Mouse (Mus musculus): ENCODE measurements around the gene Skap1.

Gene Skap1

DNA sequence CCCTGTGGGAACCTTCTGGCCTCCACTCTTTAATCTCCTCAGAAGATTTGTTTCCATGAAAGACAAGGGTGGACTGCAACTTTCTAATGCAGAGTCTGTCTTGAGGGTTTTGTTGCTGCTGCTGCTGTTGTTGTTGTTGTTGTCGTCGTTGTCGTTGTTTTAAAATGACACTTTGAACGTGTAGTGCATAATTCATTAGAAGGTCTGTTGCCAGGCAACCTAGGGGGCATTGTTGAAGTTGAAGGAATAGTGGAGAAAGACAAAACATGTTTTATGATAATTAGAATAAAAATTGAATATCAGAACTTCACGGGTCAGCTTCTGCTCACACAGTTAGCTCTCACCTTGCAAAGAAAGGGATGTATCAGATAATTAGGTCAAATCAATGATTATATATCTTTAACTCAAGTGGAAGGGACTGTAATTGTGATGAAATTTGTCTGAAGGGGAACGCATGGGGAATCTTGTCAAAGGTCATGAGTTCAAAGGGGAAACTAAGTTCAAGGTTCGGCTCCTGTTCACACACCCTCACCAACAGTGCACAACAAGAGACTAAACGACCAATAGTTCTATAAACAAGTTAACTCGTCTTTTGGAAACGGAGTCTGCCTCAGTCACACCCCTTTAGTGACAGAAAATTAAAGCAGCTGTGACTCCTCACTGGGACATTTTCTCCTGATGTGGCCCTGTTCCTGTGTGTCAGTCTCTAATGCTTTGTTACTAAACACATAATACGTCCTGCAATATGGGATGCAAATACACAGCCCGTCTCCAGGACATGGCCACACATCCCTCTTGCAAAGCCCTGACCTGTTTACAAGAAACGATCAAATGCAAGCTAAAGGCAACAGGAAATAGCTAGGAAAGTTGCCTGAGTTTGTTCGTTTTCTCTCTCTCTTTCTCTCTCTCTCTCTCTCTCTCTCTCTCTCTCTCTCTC, 112.4 kb downstream of the Skap1 start:
- DNase-seq: no peak

- DNase-seq: peak in 1 of 2 experiments; percentile 3
Observed at GRCm38 (mm10) chr11:96578551-96579283, 114.3 kb downstream of the Skap1 start.

- DNase-seq: peak; percentile 34 to 48
Observed at GRCm38 (mm10) chr11:96581604-96582384, 117.4 kb downstream of the Skap1 start.

GRCm38 (mm10) chr11:96582595-96582994, 118.2 kb downstream of the Skap1 start:
- DNase-seq: no peak

DNA sequence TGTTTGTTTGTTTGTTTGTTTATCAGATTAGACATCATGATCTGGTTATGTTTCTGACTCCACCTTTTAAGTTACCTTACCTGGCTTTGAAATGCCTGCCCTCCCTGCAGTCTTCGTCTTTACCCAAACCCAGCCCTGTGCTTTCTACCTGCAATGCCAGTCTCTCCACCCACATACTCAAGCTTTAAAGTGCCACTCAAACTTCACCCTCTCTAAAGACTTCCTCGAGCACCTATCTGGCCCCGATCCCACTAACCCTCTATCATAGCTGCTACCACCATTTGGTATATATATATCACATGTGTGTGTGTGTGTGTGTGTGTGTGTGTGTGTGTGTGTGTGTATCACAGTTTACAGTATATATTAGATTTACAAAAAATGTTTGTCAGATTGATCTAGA, 125.4 kb downstream of the Skap1 start:
- no peak for DNase-seq

- no peak for DNase-seq
Observed at GRCm38 (mm10) chr11:96595890-96596289, 131.5 kb downstream of the Skap1 start.

- no peak for DNase-seq
Observed at GRCm38 (mm10) chr11:96596301-96596700, 131.9 kb downstream of the Skap1 start.

- no peak for DNase-seq
Observed at GRCm38 (mm10) chr11:96602806-96603205, 138.4 kb downstream of the Skap1 start.

DNA sequence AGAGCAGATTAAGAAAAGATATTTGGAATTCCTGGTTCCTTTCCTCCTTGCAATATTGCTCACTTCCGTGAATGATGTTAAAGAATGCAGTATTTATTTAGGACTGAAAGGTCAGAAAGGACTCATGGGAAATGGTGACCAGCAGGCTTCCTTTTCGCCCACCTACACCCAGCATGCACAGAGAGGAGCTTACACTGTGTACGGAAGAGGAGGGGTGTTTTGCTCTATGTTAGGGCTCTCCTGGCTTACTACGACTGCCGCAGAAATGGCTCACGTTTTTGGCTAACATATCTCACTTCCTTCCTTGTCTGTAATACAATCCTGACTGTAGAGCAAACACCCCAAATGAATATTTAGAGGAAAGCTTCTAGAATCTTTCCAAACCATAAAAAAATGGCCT, 139.9 kb downstream of the Skap1 start:
- no peak for DNase-seq

GRCm38 (mm10) chr11:96604751-96605450, 140.5 kb downstream of the Skap1 start:
- no peak for DNase-seq

- no peak for DNase-seq
Observed at GRCm38 (mm10) chr11:96605516-96605915, 141.1 kb downstream of the Skap1 start.

GRCm38 (mm10) chr11:96612596-96612995, 148.2 kb downstream of the Skap1 start:
- DNase-seq: no peak

- no peak for DNase-seq
Observed at GRCm38 (mm10) chr11:96616792-96617191, 152.4 kb downstream of the Skap1 start.

DNA sequence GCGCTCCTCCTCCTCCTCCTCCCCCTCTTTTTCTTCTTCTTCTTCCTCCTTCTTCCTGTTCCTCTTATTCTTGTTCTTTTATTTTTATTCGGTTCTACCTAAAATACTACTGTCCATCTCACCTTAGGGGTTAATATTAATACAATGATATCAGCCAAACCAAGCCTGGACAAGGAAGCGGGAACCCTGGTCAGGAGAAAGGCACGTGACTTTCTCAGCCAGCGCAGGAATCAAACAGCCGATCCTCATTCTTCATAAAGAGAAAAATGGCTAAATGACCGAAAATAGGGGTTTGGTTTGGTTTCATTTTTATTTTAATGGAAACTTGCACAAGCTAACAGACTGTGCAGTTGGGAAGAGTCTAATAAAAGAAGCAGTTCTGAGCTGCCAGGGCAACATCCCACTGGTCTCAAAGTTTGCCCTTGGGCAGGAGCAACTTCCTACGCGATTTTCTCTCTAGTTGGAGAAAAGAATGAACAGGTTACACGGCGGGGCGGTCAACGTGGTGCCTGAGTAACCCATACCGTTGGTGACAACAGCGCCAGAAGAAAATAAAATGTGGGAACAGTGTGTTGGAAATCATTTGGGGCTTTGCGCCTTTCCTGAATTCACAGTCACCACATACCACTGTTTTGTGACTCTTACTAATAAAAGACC, 154.5 kb downstream of the Skap1 start:
- DNase-seq: no peak

DNA sequence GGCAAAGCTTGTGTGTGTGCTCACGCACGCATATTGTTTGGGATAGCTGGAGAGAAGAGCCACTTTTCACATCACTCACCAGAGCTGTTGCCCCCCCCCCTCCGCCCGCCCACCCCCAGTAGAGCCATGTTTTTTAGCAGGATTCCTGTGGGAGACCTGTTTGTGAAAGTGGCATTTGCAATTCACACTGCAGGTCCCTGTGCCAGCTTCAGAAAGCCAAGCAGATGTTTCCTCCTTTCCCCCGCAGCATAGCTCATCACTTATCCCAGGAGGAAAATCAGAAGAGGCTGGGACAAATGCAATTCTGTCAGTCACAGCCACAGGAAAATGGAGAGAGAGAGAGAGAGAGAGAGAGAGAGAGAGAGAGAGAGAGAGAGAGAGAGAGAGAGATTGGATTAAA, 155.2 kb downstream of the Skap1 start:
- DNase-seq: no peak

DNA sequence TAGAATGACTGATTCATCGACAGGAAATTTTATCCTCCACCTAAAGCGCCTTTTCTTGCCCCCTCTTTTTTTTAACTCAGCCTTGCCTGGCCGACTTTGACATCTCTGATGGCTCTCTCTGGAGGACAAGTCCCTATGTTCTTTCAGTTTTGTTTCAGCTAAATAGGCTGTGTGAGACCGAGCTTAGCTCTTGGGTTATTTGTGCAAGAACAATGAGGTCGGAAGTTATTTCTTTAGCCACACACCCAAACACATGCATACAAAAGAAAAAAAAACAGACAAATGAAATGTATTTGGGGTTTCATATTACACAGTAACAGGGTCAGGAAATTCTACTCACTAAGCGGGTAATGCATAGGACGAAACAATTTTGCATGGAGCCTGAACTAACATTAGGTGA, 155.6 kb downstream of the Skap1 start:
- DNase-seq: no peak

- DNase-seq: peak in 1 of 2 experiments; percentile 13
Observed at GRCm38 (mm10) chr11:96620660-96621059, 156.3 kb downstream of the Skap1 start.

- DNase-seq: peak; percentile 83 to 90
Observed at GRCm38 (mm10) chr11:96621167-96621566, 156.8 kb downstream of the Skap1 start.

GRCm38 (mm10) chr11:96622782-96623181, 158.4 kb downstream of the Skap1 start:
- peak in 1 of 2 experiments; percentile 9 for DNase-seq

- no peak for DNase-seq
Observed at GRCm38 (mm10) chr11:96624436-96624835, 160.0 kb downstream of the Skap1 start.

- DNase-seq: peak; percentile 27 to 48
Observed at GRCm38 (mm10) chr11:96629775-96630174, 165.4 kb downstream of the Skap1 start.

GRCm38 (mm10) chr11:96631521-96631920, 167.1 kb downstream of the Skap1 start:
- DNase-seq: no peak
